Mouse (Mus musculus) myocyte (in vitro differentiated cells): ENCODE data around the gene Frmd4a. TPM values are rescaled to one million over a fixed set of nuclear protein-coding genes. Genes with fewer than 3 reads are reported as not detected.

ENCODE experiments used
- H3K27me3 ChIP-seq: one replicate; pipeline ENCODE4 v1.6.1; 2011; ENCODE audit not compliant: control insufficient read depth, insufficient read depth, insufficient read length
- H3K36me3 ChIP-seq: one replicate; pipeline ENCODE4 v1.6.1; 2011; ENCODE audit not compliant: control insufficient read depth, insufficient read depth
- H3K4me2 ChIP-seq: one replicate; pipeline ENCODE4 v1.6.1; 2011; ENCODE audit warnings: low read depth, control low read depth
- H3K4me3 ChIP-seq: one replicate; pipeline ENCODE4 v1.5.1; 2011; ENCODE audit warnings: mild to moderate bottlenecking, control low read depth, moderate library complexity
- H3K79me2 ChIP-seq: one replicate; pipeline ENCODE4 v1.6.1; 2011; ENCODE audit not compliant: control insufficient read depth, insufficient read depth
- H3ac ChIP-seq: one replicate; pipeline ENCODE4 v1.6.1; 2011; ENCODE audit not compliant: control insufficient read depth, insufficient read length
- CEBPB ChIP-seq: IDR thresholded peaks from 2 replicates; pipeline ENCODE4 v1.6.1; 2011; ENCODE audit warnings: mild to moderate bottlenecking, moderate library complexity; ENCODE audit not compliant: poor library complexity, insufficient read depth, severe bottlenecking
- E2F4 ChIP-seq: IDR thresholded peaks from one replicate; pipeline ENCODE4 v1.6.1; 2011; ENCODE audit warnings: mild to moderate bottlenecking, control low read depth, moderate library complexity; ENCODE audit not compliant: insufficient read depth
- MAX ChIP-seq: IDR thresholded peaks from one replicate; pipeline ENCODE4 v1.6.1; 2011; ENCODE audit warnings: low read depth, mild to moderate bottlenecking, control low read depth
- MYOD1 ChIP-seq, 3 experiments: IDR thresholded peaks; one replicate each; pipeline ENCODE4 v1.6.1; 2011; ENCODE audit warnings: control low read depth in 2 of 3, low read depth in 2 of 3, mild to moderate bottlenecking in 2 of 3, moderate library complexity in 1 of 3; ENCODE audit not compliant: insufficient read length in 2 of 3, control insufficient read depth in 1 of 3
- MYOG ChIP-seq, 3 experiments: IDR thresholded peaks; one replicate each; pipeline ENCODE4 v1.6.1; 2011; ENCODE audit warnings: control low read depth in 2 of 3, low read depth in 2 of 3, mild to moderate bottlenecking in 2 of 3; ENCODE audit not compliant: insufficient read length in 2 of 3, control insufficient read depth in 1 of 3, insufficient read depth in 1 of 3
- POLR2A ChIP-seq: IDR thresholded peaks from one replicate; pipeline ENCODE4 v1.6.1; 2011; ENCODE audit warnings: low read depth, mild to moderate bottlenecking, control low read depth, moderate library complexity; ENCODE audit not compliant: insufficient read length
- POLR2AphosphoS2 ChIP-seq: IDR thresholded peaks from one replicate; pipeline ENCODE4 v1.6.1; 2011; ENCODE audit warnings: low read depth, control low read depth; ENCODE audit not compliant: insufficient read length
- REST ChIP-seq: IDR thresholded peaks from one replicate; pipeline ENCODE4 v1.6.1; 2011; ENCODE audit warnings: mild to moderate bottlenecking, control low read depth, moderate library complexity; ENCODE audit not compliant: insufficient read depth, insufficient read length
- SRF ChIP-seq: IDR thresholded peaks from one replicate; pipeline ENCODE4 v1.6.1; 2011; ENCODE audit warnings: low read depth; ENCODE audit not compliant: control insufficient read depth, insufficient read length
- TCF12 ChIP-seq: IDR thresholded peaks from one replicate; pipeline ENCODE4 v1.6.1; 2011; ENCODE audit warnings: mild to moderate bottlenecking, control low read depth; ENCODE audit not compliant: poor library complexity, insufficient read depth, severe bottlenecking
- TCF3 ChIP-seq: IDR thresholded peaks from one replicate; pipeline ENCODE4 v1.6.1; 2011; ENCODE audit warnings: low read depth, control low read depth; ENCODE audit not compliant: insufficient read length
- USF1 ChIP-seq: IDR thresholded peaks from one replicate; pipeline ENCODE4 v1.6.1; 2011; ENCODE audit warnings: low read depth, mild to moderate bottlenecking, control low read depth, moderate library complexity
- polyA plus RNA-seq: library from polyadenylated mRNA; unstranded; fragments of >200 nt; fragmentation: generic; extraction: Trizol; gene quantifications from one replicate; pipeline ENCODE4 v1.2.1, GENCODE M21; 2012; ENCODE audit warnings: missing spikeins

Frmd4a gene
- polyA plus RNA-seq, 1 experiment: 24.7 TPM

GRCm38 (mm10) chr2:4460897-4461296 lies 443.4 kb downstream of the Frmd4a start:
- Histone ChIP-seq H3K79me2 (peaks cover 88% of the 10 kb centered on the region), H3K4me3 (no peak overlapping the region), H3ac (no peak overlapping the region), H3K27me3 (no peaks in the 10 kb centered on the region), H3K36me3 (no peaks in the 10 kb centered on the region), H3K4me2 (no peak overlapping the region)
- no peak for TF ChIP-seq SRF
- no peak for TF ChIP-seq CEBPB
- TF ChIP-seq MAX: no peak
- TF ChIP-seq REST: no peak
- TF ChIP-seq TCF12: no peak
- no peak for TF ChIP-seq E2F4

- no peak overlapping the region for H3ac ChIP-seq
- H3K36me3 ChIP-seq: no peaks in the 10 kb centered on the region
- H3K4me2 ChIP-seq: no peak overlapping the region
- H3K79me2 ChIP-seq: peaks cover 84% of the 10 kb centered on the region
- H3K4me3 ChIP-seq: no peak overlapping the region
- H3K27me3 ChIP-seq: no peaks in the 10 kb centered on the region
- TF ChIP-seq SRF (no peak), REST (no peak), POLR2A (no peak), MYOD1 (IDR thresholded peaks at IDR 0.05; ENCODE audit: control insufficient read depth in 1 of 3, insufficient read length in 2 of 3, low read depth in 2 of 3) (peak in 1 of 3 experiments; percentile 20), E2F4 (no peak), MYOG (IDR thresholded peaks at IDR 0.05; ENCODE audit: control insufficient read depth in 1 of 3, insufficient read depth in 1 of 3, insufficient read length in 2 of 3, low read depth in 2 of 3) (peak in 1 of 3 experiments; percentile 11), USF1 (no peak)
Measured at GRCm38 (mm10) chr2:4461514-4461913, 444.0 kb downstream of the Frmd4a start.

- Histone ChIP-seq H3K36me3 (no peaks in the 10 kb centered on the region), H3ac (no peak overlapping the region), H3K4me3 (no peak overlapping the region), H3K27me3 (no peaks in the 10 kb centered on the region), H3K4me2 (no peak overlapping the region), H3K79me2 (peaks cover 83% of the 10 kb centered on the region)
- TF ChIP-seq MYOG (IDR thresholded peaks at IDR 0.05; ENCODE audit: control insufficient read depth in 1 of 3, insufficient read depth in 1 of 3, insufficient read length in 2 of 3, low read depth in 2 of 3) (no peak), POLR2AphosphoS2 (no peak)
Measured at GRCm38 (mm10) chr2:4462480-4462879, 445.0 kb downstream of the Frmd4a start.

DNA sequence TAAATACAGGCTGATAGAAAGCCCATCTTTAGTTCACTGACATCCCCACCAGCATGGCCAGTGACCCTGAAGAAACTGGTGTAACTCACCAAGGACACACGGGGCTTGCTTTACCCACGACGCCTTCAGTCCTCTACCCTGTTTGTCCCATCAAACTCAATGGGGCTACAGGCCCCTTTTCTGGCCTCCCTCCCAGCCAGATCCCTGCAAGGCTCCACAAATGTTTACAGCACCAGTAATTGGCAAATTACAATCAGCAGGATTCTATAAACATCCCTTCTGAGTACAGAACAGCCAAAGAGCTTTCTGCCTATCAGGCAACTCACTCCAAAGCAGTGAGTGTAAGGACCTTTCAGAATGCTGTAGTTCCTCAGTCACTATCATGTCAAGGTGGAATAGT lies 448.6 kb downstream of the Frmd4a start:
- Histone ChIP-seq H3K4me2 (no peak overlapping the region), H3K79me2 (peaks cover 72% of the 10 kb centered on the region), H3K27me3 (no peaks in the 10 kb centered on the region), H3ac (no peak overlapping the region), H3K4me3 (no peak overlapping the region), H3K36me3 (no peaks in the 10 kb centered on the region)
- TF ChIP-seq TCF3 (no peak), E2F4 (no peak), POLR2AphosphoS2 (no peak), MAX (no peak), TCF12 (no peak), REST (no peak), CEBPB (no peak), USF1 (no peak), SRF (no peak), POLR2A (no peak)

DNA sequence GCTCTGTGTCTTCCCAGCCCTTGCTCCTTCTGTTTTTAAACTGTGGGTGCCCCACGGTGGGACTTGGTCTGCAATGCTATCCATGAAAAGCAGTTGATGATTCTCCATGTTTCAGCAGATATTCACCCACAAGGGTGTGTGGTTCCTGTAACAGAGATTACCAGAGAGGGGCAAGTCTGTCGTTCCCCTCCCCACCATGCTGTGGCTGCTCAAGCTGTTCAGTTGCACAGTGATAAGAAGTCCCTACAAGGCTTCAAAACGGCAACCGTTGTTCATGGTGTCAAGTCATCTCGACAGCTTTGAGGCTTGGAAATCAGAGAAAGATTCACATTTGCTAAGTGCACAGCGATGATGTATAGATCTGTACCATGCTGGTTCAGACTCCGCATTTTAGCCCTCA lies 449.8 kb downstream of the Frmd4a start:
- H3K27me3 ChIP-seq: no peaks in the 10 kb centered on the region
- no peaks in the 10 kb centered on the region for H3K36me3 ChIP-seq
- TF ChIP-seq POLR2A (no peak), TCF3 (no peak), SRF (no peak), TCF12 (no peak), MYOG (IDR thresholded peaks at IDR 0.05; ENCODE audit: control insufficient read depth in 1 of 3, insufficient read depth in 1 of 3, insufficient read length in 2 of 3, low read depth in 2 of 3) (no peak), E2F4 (no peak), CEBPB (no peak), REST (no peak), MAX (no peak), MYOD1 (IDR thresholded peaks at IDR 0.05; ENCODE audit: control insufficient read depth in 1 of 3, insufficient read length in 2 of 3, low read depth in 2 of 3) (no peak), USF1 (no peak), POLR2AphosphoS2 (no peak)
- H3K79me2 ChIP-seq: peaks cover 73% of the 10 kb centered on the region
- H3K4me2 ChIP-seq: no peak overlapping the region
- no peak overlapping the region for H3ac ChIP-seq
- no peak overlapping the region for H3K4me3 ChIP-seq
